Mouse (Mus musculus): ENCODE results near the gene Cept1. TPM values are rescaled to one million over a fixed set of nuclear protein-coding genes. Genes with fewer than 3 reads are reported as not detected.

The Cept1 gene
- total RNA-seq, 2 experiments from 2014 or later, result 42.3 to 50.4 TPM

GRCm38 (mm10) chr3:106452616-106453015 is 95.0 kb downstream of the Cept1 start:
- H3K27ac ChIP-seq, result no peak overlapping the region
- H3K4me3 ChIP-seq, result no peak overlapping the region
- no peak for TF ChIP-seq CTCF (conservative IDR thresholded peaks at IDR 0.05)
- DNase-seq (ENCODE audit: low spot score in 2 of 2), result no peak

Other genes starting within 250 kb of the Cept1 start
- gene Chil6, start 141.6 kb downstream of the Cept1 start, total RNA-seq (2021), result not detected
- under 1 TPM; 0.22 to 0.61 TPM for gene Dennd2d, start 65.4 kb downstream of the Cept1 start, total RNA-seq (2021)
- 10 to 100 TPM; 34.7 to 37.2 TPM for gene Dram2, start within 50 bp of the Cept1 start, total RNA-seq (2021)
- 10 to 100 TPM; 19.7 to 23.3 TPM for gene Lrif1, start 137.2 kb upstream of the Cept1 start, total RNA-seq (2021)
- 1 to 10 TPM; 8.3 to 8.6 TPM for gene Cd53, start 242.3 kb upstream of the Cept1 start, total RNA-seq (2021)